Mouse (Mus musculus) stomach, postnatal 0 days (tissue): ENCODE measurements around the gene Trak1. TPM values are rescaled to one million over a fixed set of nuclear protein-coding genes. Genes with fewer than 3 reads are reported as not detected.

Source experiments
- ATAC-seq: fragments of 200-750 bp; cut with Nextera tagmentation; 2 replicates; pipeline ENCODE4 v1.8.0; 2017; ENCODE audit not compliant: low FRiP score, low TSS enrichment
- DNase-seq: peaks from one replicate; pipeline ENCODE4 v3.0.0-alpha.2; 2016; ENCODE audit warnings: low spot score
- H3K27ac ChIP-seq: fragments of 300-500 bp; sonication (generic); replicated peaks from 2 replicates; pipeline ENCODE4 v1.5.1; 2014; ENCODE audit warnings: mild to moderate bottlenecking, control low read depth
- H3K27me3 ChIP-seq: fragments of 300-500 bp; sonication (generic); 2 replicates; pipeline ENCODE4 v1.6.1; 2014; ENCODE audit warnings: low read length; ENCODE audit not compliant: control insufficient read depth, insufficient read depth
- H3K36me3 ChIP-seq: fragments of 300-500 bp; sonication (generic); 2 replicates; pipeline ENCODE4 v1.6.1; 2014; ENCODE audit warnings: low read length, mixed read lengths; ENCODE audit not compliant: control insufficient read depth, insufficient read depth
- H3K4me1 ChIP-seq: fragments of 300-500 bp; sonication (generic); replicated peaks from 2 replicates; pipeline ENCODE4 v1.6.1; 2014; ENCODE audit warnings: antibody characterized with exemption; ENCODE audit not compliant: control insufficient read depth, insufficient read depth
- H3K4me2 ChIP-seq: fragments of 300-500 bp; sonication (generic); replicated peaks from 2 replicates; pipeline ENCODE4 v1.6.1; 2014; ENCODE audit warnings: low read depth, mild to moderate bottlenecking, control low read depth, moderate library complexity
- H3K4me3 ChIP-seq: fragments of 300-500 bp; sonication (generic); 2 replicates; pipeline ENCODE4 v1.5.1; 2014; ENCODE audit warnings: low read depth, low read length, control low read depth
- H3K9ac ChIP-seq: fragments of 300-500 bp; sonication (generic); 2 replicates; pipeline ENCODE4 v1.6.1; 2014; ENCODE audit warnings: mild to moderate bottlenecking, low read length, control low read depth, mixed read lengths
- H3K9me3 ChIP-seq: fragments of 300-500 bp; sonication (generic); 2 replicates; pipeline ENCODE4 v1.6.1; 2016; ENCODE audit warnings: low read length; ENCODE audit not compliant: control insufficient read depth
- CTCF ChIP-seq: IDR thresholded peaks from 2 replicates; pipeline ENCODE4 v1.5.1; 2016; ENCODE audit warnings: antibody characterized with exemption, low read depth, mild to moderate bottlenecking, moderate library complexity
- EP300 ChIP-seq: optimal IDR thresholded peaks from 2 replicates; pipeline ENCODE3; 2016; ENCODE audit warnings: antibody characterized with exemption
- WGBS: fragments of 180-500 bp; shearing (Covaris S2); extraction: QIAGEN DNeasy Blood & Tissue Kit; methylation state at CpG from one replicate; pipeline ENCODE4 v1.1.7; 2014; 5-methylcytosine and 5-hydroxymethylcytosine counted together
- polyA plus RNA-seq: library from polyadenylated mRNA; unstranded; fragments of >200 nt; fragmentation: Nextera tagmentation; extraction: Ambion mirVana; gene quantifications from 2 replicates; pipeline ENCODE4 v1.2.1, GENCODE M21; 2015

Gene Trak1
- polyA plus RNA-seq, 1 experiment from 2014 or later: 24.0 TPM

DNA sequence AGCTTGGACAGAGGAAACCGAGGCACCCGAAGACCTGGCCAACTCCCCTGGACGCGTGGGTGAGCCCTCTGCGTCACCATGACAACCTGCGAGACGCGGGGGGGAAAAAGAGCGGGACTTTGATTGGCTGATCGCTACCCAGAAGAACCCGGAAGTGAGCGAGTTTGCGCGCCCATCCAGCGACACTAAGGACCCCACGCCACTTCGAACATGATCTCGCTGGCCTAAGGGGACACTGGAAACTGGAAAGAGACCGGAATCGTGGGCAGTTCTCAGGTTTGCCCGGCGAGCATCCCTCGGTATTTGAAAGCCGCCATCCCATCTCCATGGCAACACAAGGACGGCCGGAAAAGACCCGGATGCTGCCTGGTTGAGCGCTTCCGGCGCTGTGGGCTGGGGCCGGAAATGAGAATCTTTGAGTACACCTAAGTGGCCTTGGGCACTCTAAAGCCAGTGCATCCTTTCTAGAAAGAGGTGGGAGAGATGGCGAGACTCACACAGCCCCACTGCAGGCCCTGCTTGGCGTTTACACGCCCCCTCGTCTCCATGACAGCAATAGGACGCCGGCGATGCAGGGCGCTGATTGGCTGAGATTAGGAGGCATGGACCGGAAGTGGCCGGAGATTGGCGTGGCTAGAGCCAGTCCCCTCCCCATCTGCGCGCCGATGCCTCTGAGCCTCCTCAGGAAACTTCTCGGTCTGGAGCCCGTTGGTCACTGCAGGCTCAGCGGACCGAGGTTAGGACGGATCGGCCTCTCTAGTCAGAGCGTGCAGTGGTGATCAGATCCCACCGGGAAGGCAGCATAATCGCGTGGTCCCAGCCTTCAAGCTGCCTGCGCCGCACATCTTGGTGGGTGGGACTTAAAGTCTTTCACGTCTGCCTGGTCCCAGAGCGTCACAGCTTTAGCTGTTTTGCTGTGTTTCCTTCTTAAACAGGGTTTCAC, 19.9 kb upstream of the Trak1 start, which contains the start of gene Ulk4:
Ulk4 (minus strand) TSS at position 80 of the 943 bp plus-strand sequence.
- H3K4me2 ChIP-seq: peak within 1 kb of the TSS; percentile 81
- ATAC-seq (peak; percentile 98), DNase-seq (peak; percentile 93)
- H3K4me3 ChIP-seq: peak within 1 kb of the TSS; percentile 65
- peak within 1 kb of the TSS; percentile 69 for H3K9ac ChIP-seq
- no peaks in the 10 kb centered on the region for H3K36me3 ChIP-seq
- no peaks in the 10 kb centered on the region for H3K4me1 ChIP-seq
- no peaks in the 10 kb centered on the region for H3K27me3 ChIP-seq
- H3K27ac ChIP-seq: peak within 1 kb of the TSS; percentile 81
- TF ChIP-seq CTCF: no peak
- under 1% methylated on average over 59 of the region's 59 CpGs for WGBS
- no peaks in the 10 kb centered on the region for H3K9me3 ChIP-seq

GRCm38 (mm10) chr9:121279216-121279615, 18.1 kb upstream of the Trak1 start:
- ATAC-seq (no peak), DNase-seq (no peak)
- Histone ChIP-seq H3K4me2 (no peak overlapping the region), H3K27ac (no peak overlapping the region), H3K9me3 (no peaks in the 10 kb centered on the region), H3K4me3 (no peak overlapping the region), H3K9ac (no peak overlapping the region), H3K27me3 (no peaks in the 10 kb centered on the region), H3K4me1 (no peaks in the 10 kb centered on the region), H3K36me3 (no peaks in the 10 kb centered on the region)
- TF ChIP-seq CTCF (no peak), EP300 (no peak)
- WGBS: 86% methylated on average over 5 of the region's 5 CpGs

DNA sequence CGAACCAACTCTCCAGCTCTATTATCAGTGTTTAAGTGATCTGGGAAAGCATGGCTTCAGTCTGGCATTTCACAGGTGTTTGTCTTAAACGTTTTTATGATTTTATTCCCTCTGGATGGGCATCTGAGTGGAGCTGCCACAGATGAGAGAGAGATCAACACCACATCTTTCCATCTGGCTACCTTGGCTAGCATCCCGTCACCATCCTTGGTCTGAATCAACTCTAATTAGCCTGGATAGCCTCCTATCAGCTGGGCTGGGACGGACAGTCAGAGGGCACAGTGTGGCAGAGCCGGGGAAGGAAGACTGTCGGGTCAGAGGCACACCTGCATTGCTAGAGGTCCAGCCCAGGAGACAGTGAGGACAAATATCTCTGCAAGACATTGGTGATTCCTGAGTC, 15.4 kb upstream of the Trak1 start:
- no peak for TF ChIP-seq EP300
- TF ChIP-seq CTCF: no peak
- WGBS: 76% methylated on average over 6 of the region's 6 CpGs
- Histone ChIP-seq H3K27me3 (no peaks in the 10 kb centered on the region), H3K9ac (no peak overlapping the region), H3K9me3 (no peaks in the 10 kb centered on the region), H3K4me3 (no peak overlapping the region), H3K4me2 (no peak overlapping the region), H3K36me3 (no peaks in the 10 kb centered on the region), H3K27ac (no peak overlapping the region), H3K4me1 (no peaks in the 10 kb centered on the region)
- ATAC-seq (no peak), DNase-seq (no peak)

DNA sequence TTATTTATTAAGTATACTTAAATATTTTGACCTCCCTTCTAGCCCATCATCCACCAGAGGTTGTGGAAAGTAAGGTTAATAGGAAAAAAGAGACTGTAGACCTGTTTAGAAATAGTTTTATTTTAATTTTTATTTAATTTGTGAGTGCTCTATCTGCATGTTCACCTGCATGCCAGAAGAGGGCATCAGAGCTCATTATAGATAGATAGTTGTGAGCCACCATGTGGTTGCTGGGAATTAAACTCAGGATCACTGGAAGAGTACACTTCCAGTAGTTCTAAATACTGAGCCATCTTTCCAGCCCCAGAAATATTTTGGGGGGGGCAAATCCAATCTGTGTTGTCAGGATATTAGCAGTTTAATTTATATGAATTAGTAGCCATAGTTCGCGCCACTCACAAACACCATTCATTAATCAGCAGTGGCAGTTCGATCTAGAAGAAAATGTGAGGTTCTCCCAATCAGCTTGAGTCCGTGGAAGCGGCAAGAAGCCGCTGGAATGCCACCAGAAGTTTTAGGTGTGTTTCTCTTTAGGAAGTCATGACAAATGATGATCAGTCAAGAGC, 13.6 kb upstream of the Trak1 start:
- Histone ChIP-seq H3K9ac (no peak overlapping the region), H3K4me3 (no peak overlapping the region), H3K36me3 (no peaks in the 10 kb centered on the region), H3K4me1 (no peaks in the 10 kb centered on the region), H3K27ac (no peak overlapping the region), H3K9me3 (no peaks in the 10 kb centered on the region), H3K27me3 (no peaks in the 10 kb centered on the region), H3K4me2 (no peak overlapping the region)
- TF ChIP-seq EP300 (no peak), CTCF (peak; percentile 76)
- DNase-seq (no peak), ATAC-seq (no peak)
- WGBS: 99% methylated on average over 6 of the region's 6 CpGs

- Histone ChIP-seq H3K27ac (no peak overlapping the region), H3K4me3 (no peak overlapping the region), H3K9ac (no peak overlapping the region), H3K4me1 (no peaks in the 10 kb centered on the region), H3K9me3 (no peaks in the 10 kb centered on the region), H3K4me2 (no peak overlapping the region), H3K36me3 (no peaks in the 10 kb centered on the region), H3K27me3 (no peaks in the 10 kb centered on the region)
- no peak for ATAC-seq
- WGBS: 87% methylated on average over 3 of the region's 3 CpGs
- TF ChIP-seq EP300 (no peak), CTCF (peak; percentile 69)
- DNase-seq: no peak
Observed at GRCm38 (mm10) chr9:121284422-121284821, 12.9 kb upstream of the Trak1 start.
